Mouse (Mus musculus): Measurements from ENCODE around the gene Nudcd3.

Nudcd3 gene

GRCm38 (mm10) chr11:6062329-6062728 is 137.9 kb downstream of the Nudcd3 start:
- DNase-seq (ENCODE audit: low spot score) = no peak

- no peak for DNase-seq (ENCODE audit: low spot score)
Measured at GRCm38 (mm10) chr11:6061891-6062290, 138.3 kb downstream of the Nudcd3 start.

- DNase-seq (ENCODE audit: low spot score) = no peak
Measured at GRCm38 (mm10) chr11:6059162-6059561, 141.1 kb downstream of the Nudcd3 start.
